Mouse (Mus musculus): ENCODE data around the gene Slc35e1.

Slc35e1 gene

GRCm38 (mm10) chr8:72485456-72486199, 6.8 kb downstream of the Slc35e1 start:
- peak in 1 of 2 experiments; percentile 53 for DNase-seq (ENCODE audit: low spot score in 2 of 2)

DNA sequence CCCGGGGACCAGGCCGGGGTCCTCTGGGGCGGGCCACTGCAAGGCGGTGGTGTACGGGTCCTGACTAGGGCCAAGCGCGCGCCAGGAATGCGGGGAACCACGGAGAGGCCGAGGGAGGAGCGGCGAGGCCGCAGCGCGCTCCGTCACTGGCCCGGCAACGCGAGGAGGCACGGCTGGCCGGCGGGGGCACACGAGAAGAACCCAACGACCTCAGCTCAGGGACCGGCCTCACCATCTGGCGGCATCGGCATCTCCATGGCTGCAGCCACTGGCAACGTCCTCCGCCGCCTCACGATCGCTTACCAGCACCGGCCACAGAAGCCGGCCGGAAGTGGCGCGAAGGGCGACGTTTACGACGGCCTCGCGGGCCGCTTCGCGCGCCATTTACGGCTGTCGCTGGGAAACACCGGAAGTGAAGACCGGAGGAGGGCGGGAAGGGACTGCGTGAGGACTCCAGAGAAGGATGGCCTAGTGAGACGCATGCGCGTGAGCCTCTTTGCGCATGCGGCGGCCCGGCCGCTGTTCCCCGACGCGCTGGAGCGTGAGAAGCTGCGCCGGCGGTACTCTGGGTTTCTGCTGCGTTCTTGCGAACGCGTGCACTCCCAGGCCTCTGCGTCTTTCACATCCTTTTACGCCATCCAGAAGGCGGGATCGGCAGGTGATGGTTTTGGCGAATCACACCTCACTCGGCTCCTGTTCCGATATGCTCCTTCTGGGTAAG, 17.4 kb downstream of the Slc35e1 start, which contains the start of gene Cherp:
Gene Cherp, minus strand, starts transcription at position 401 of the 721 bp plus-strand sequence.
- peak; percentile 90 to 97 for DNase-seq (ENCODE audit: low spot score in 2 of 2)

DNA sequence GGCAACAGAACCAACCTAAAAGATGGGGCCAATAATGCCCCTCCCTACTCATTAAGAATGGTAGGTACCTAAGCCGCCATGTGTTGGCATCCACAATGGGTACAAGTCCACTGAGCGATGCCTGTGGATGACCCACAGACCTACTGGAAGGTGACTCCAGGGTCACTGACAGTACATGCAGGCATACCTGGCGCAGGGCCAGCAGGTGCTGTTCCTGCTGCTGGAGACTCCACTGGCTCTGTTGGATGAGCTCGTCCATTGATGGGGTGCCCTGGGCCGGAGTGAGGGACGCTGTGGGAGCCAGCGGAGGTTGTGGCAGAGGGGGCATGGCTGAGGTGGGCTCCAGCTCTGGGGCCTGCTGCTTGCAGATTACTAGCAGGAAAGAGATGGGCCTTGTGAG, 21.7 kb downstream of the Slc35e1 start:
- DNase-seq (ENCODE audit: low spot score in 2 of 2) = no peak

DNA sequence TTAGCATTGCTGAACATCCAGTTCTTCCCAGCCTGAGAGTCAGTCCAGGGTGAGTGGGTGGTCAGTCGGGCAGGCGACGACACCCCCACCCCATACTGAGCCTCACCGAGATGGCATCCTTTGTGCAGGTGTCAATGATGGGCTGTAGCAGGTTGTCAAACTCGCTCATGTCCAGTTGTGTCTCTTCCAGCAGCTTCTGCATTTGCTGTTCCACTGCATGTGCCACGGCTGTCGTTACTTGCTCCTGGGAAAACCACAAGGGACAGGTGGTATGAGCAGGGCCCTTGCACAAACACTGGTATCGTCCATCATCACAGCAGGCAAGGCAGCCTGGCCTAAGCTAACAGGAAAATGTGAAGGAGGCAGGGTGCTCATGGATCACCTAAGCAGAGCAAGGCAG, 22.4 kb downstream of the Slc35e1 start:
- DNase-seq (ENCODE audit: low spot score in 2 of 2) = no peak

- DNase-seq (ENCODE audit: low spot score in 2 of 2) = no peak
Measured at GRCm38 (mm10) chr8:72469243-72469642, 23.2 kb downstream of the Slc35e1 start.

- no peak for DNase-seq (ENCODE audit: low spot score in 2 of 2)
Measured at GRCm38 (mm10) chr8:72464211-72464610, 28.2 kb downstream of the Slc35e1 start.

DNA sequence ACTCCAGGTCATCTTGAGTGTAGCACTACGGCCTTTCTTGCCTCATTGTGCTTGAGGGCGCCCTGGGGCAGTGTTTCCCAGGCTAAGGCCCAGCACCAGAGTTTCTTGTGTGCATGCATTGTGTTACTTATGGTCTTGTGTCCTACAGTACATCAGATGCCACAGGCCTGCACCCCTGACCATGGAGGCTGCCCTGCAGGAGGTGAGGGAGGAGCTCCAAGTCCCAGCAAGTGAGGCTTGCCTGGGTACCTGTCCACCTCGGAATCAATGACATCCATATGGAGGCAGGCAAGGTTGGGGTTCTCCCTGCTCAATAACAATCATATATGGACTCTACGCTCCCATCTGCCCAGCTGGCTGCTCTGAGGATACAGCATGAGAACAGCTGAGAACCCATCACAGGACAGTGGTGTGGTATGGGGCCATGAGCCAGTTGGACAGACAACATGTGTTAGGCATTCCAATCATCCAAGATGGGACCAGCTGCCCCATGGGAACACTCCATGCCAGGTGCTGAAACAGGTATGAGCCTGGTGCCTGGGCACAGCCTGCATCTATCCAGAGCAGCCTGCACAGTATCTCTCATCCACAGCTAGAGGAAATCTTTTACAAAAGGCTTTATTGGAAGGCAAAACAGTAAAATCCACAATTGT, 32.4 kb downstream of the Slc35e1 start:
- DNase-seq (ENCODE audit: low spot score in 2 of 2) = no peak

DNA sequence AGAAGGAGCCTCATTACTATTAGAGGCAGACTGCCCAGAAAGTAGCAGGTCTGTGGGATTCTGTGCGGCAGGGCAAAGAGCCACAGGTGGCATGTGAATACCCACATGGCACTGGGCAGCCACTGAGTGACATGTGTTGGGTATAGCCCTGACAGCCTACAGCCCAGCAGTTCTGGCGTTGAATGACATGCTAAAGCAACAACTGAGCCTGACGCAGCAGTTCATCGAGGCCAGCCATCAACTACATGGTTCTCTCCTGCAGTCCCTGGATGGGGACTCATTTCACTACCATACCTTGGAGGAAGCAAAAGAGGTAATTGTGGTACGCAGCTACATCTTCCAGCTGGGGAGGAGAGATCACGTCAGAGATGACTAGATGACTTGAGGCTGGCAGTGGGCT, 34.0 kb downstream of the Slc35e1 start:
- no peak for DNase-seq (ENCODE audit: low spot score in 2 of 2)

- no peak for DNase-seq (ENCODE audit: low spot score in 2 of 2)
Measured at GRCm38 (mm10) chr8:72457806-72458205, 34.6 kb downstream of the Slc35e1 start.

GRCm38 (mm10) chr8:72455317-72455716, 37.1 kb downstream of the Slc35e1 start:
- DNase-seq (ENCODE audit: low spot score in 2 of 2) = no peak

- no peak for DNase-seq (ENCODE audit: low spot score in 2 of 2)
Measured at GRCm38 (mm10) chr8:72453904-72454303, 38.5 kb downstream of the Slc35e1 start.

- DNase-seq (ENCODE audit: low spot score in 2 of 2) = no peak
Measured at GRCm38 (mm10) chr8:72451516-72451915, 40.9 kb downstream of the Slc35e1 start.

DNA sequence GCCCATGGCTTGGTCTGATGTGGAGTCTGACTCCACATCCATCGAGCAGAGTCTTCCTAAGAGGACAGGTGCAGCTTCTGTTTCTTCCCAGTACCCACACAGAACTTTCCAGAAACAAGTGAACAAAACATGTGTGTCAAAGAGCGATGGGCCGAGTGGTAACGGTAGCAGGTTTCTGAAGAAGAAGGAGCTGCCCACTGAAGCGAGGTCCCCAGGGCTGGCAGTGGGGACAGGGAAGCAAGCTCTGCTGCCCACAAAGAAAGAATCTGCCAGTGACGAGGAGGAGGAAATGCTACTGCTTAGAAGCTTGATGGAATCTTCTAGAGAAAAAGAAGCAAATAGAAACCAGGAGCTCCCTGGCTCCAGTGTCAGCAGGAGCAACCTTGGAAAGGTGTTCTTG, 47.3 kb downstream of the Slc35e1 start:
- DNase-seq (ENCODE audit: low spot score in 2 of 2) = peak in 1 of 2 experiments; percentile 55

DNA sequence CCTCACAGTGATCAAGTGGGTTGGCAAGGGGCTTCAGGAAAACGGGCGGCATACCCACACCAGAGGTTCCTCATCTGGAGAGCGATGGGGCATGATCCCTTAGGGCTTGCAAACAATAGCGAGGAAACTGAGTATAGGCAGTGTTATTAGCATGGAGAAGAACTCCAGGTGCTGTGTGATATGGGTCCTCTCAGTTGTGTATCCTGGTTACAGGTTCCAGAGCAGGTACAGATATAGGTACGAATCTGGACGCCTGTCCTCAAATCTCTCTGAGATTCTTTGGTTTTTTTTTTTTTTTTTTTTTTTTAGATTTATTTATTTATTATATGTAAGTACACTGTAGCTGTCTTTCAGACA, 48.4 kb downstream of the Slc35e1 start:
- DNase-seq (ENCODE audit: low spot score in 2 of 2) = no peak

- DNase-seq (ENCODE audit: low spot score in 2 of 2) = peak; percentile 93 to 100
Measured at GRCm38 (mm10) chr8:72443338-72443993, 48.9 kb downstream of the Slc35e1 start, which contains the start of the genes Calr3 and 1700030K09Rik. Calr3 (minus strand) TSS chr8:72443870. 1700030K09Rik (plus strand) TSS chr8:72443880.

DNA sequence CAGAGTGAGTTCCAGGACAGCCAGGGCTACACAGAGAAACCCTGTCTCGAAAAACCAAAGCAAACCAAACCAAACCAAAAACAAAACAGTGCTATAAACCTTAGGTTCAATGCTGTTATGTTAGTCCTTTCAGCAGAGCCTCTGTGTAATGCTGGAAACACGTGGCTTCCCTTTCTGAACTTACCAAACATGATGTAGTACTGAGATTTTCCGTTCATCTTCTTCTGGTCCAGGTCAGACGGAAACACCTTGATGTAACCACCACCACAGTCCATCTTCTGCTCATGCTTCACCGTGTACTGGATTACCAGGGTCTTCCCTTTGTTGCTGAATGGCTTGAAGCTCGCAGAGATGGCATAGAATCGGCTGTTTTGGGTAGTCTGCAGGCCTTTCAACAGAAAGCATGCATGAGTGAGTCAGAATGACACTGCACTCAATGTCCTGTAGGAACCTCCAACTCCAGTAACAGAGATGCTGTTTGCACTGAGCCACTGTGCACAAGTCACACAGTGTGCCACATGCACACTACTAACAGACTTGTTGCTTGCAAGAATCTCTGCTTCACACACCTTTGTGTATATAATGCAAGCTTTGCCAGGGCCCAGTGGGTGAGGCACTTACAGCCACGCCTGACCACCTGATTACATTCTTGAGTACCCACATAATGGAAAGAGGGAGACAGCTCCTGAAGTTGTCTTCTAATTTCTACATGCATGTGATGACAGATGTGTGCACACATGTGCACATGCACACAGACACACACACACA, 54.0 kb downstream of the Slc35e1 start:
- no peak for DNase-seq (ENCODE audit: low spot score in 2 of 2)

DNA sequence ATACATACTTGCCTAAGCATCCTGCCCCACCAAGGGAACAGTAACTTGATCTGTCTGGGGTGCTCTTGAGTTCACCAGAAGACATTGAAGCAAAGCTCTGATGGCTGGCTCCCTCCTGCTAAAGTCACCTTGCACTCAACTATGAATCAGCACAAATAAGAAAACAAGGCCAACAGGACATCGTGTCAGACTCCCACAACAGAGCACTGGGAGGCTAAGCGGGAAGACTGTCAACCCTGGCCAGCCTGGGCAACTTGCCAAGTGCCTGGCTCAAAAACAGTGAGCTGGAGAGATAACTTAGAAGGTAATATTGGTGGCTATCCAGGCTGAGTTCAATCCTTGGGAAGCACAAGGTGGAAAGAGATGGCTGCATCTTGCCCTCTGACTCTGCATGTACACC, 57.5 kb downstream of the Slc35e1 start:
- DNase-seq (ENCODE audit: low spot score in 2 of 2) = peak; percentile 40 to 66

Data from spleen, postnatal 10 days (tissue).